Mouse (Mus musculus): Measurements from ENCODE around the gene Tet3.

Gene Tet3

GRCm38 (mm10) chr6:83475431-83475830 lies 16.5 kb upstream of the Tet3 start:
- no peak for DNase-seq

- no peak for DNase-seq
Measured at GRCm38 (mm10) chr6:83473240-83473639, 14.4 kb upstream of the Tet3 start.

DNA sequence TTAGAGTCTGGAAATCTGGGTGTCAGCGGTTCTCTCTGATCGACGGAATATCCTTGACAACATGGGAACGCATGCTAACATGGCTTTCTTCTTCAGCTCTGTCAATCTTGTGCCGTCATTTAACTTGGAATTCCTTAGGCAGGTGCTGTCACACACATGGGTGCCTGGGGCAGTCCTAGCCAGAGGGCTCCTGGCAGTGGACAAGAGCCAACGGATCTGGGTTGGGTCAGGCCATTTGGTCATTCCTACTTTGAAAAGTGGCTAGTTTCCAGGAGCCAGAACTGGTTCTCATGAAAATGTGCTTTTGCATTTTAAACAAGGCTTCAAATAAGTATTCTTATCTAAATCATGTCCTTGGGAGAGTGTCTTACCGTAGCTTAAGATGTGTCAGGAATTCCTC lies 12.9 kb upstream of the Tet3 start:
- no peak for DNase-seq

- no peak for DNase-seq
Measured at GRCm38 (mm10) chr6:83464011-83464410, 5.1 kb upstream of the Tet3 start.

GRCm38 (mm10) chr6:83456984-83457810 lies 1.7 kb downstream of the Tet3 start:
- no peak for DNase-seq

DNA sequence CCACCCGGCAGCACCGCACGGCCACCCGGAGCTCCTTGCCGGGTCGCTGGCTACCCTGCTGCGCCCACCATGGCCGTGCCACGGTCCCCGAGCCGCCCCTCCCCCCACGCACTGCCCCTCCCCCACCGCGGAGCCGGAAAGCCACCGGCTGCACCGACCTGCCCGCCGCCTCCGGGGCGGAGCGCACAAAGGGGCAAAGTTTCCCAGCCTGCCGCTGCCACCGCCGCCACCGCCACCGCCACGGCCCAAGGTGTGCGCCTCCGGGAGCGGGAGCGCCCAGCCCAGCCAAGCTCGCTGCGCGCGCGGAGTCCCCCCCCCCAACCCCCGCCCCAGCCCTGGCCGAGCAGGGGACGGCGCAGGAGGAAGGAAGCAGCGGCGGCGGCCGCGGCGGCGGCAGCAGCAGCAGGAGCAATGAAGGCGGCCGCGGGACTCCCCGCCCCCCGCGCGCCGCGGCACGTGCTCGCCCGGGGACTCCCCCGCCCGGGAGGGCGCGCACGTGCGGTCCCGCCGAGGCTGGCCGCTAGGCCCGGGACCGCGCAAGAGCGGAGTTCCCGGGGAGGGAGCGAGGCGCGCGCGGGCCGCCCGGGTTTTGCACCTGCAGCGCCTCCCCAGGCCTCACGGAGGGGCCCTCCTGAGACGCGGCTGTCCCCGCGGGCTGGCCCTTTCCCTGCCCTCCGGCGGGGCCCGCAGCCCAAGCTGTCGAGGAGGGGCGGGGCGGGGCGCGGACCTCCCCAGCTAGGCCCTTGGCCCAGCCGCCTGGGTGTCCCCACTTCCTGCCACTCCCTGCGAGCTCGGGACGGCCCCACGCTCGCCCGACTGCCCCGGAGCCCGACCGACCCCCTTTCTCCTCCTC lies 2.5 kb downstream of the Tet3 start:
- DNase-seq: peak; percentile 85

GRCm38 (mm10) chr6:83455328-83456130 lies 3.4 kb downstream of the Tet3 start:
- peak; percentile 83 for DNase-seq

- no peak for DNase-seq
Measured at GRCm38 (mm10) chr6:83453706-83454105, 5.2 kb downstream of the Tet3 start.

- DNase-seq: no peak
Measured at GRCm38 (mm10) chr6:83450451-83451303, 8.2 kb downstream of the Tet3 start.

DNA sequence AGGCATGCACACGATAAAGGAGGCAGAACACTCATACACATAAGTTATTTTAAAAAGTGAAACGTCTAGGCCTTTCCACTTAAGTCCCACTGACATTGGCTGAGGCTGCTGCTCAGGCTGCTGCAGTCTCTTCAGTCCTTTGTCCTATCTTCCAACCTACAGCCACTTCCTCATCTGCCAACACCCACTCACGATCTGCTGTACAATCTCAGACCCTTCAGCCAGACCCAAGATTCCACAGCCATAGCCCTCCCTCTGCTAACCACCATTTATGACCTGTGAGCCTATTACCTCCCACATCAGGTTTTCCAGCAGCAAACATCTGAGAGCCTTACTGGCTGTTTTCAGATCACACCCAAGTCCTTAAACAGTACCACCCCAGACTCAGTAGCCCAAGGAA lies 9.4 kb downstream of the Tet3 start:
- no peak for DNase-seq

GRCm38 (mm10) chr6:83448911-83449310 lies 10.0 kb downstream of the Tet3 start:
- peak; percentile 32 for DNase-seq

DNA sequence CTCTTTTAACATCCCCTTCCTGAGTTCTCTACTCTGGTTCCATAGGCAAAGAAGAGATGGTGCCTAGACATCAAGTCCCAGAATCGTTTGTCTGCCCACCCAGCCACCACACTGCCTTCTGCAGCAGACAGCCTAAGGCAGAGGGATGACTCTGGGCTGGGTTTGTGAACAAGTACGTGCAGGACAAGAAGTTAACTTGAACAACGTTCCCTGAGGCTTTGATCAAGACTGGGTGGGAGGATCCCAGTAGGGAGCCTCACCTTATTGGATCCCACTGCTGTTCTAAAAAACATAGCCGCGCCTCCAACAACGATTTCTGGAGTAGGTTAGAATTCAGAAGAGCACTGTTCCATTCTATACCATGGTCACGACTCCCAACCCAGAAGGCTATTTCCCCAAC lies 11.9 kb downstream of the Tet3 start:
- no peak for DNase-seq

DNA sequence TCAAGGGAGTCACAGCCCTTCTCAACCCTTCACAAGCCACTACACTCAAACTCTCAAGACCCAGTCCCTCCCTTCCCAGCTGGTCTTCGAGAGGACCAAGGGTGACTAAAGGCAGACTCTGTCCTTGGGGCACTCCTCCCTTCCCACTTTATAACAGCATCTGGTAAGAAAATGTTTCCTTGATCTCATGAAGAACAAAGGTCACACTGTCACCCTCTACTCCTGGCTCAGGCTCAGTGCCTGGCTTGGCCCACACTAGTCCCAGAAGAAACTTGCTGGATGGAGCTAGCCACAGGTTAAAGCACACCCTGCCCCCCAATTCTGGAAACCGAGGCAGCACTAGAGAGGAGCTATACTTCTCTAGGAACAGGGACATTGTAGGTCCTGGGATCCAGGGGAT lies 13.1 kb downstream of the Tet3 start:
- DNase-seq: no peak

- DNase-seq: no peak
Measured at GRCm38 (mm10) chr6:83443441-83444340, 15.2 kb downstream of the Tet3 start.

DNA sequence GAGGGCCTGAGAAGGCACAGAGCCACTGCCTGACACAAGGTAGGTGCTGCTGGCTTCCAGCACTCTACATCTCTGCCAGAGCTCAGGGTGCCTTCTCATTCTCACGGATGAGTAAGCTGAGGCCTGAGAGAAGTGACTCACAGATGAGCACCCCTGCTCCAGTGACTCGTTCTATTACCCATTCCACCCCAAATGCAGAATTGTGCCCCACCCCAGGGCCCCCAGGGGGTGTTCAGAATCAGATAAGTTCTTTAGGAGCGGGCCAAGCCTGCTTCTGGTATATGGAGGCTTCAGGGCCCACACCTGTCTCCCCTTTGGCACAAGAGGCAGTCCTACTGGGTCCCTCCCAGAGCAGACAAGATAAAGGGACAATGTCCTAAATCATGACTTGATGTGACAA lies 16.2 kb downstream of the Tet3 start:
- no peak for DNase-seq

DNA sequence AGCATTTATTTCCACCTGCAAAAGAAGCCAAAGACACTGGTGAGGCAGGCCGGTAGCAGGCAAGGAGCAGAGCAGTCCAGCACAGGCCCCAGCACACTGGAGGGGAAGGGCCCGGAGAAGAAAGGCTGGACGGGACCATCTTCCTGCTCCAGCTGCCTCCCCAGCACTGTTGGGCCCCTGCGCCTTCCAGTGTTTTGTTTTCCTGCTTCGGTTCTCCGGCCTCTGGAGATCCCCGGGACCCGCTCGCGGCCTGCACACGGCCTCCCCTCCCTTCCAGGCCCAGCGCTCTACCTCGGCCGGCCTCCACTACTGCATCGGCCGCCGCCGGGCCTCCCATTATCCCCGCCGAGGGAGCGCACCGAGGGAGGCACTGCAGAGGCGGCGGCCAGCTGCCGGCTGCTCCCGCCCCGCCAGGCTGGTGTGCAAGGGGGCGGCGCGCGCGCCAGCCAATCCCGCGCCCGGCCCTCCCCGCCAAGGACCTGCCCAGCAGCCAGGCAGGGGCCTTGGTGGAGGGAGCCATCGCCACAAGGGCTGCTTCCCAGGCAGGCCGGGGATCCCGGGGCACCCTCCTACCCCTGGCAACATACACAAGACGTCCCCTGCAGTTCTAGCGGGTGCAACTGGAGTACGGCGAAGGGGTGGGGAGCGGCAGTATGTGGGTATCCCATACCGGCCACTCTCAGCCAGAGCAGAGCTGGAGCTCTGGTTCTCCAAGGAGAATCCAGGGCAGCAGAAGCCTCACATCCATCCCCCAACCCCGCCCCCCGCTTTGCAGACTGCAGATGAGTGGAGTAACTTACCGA lies 17.4 kb downstream of the Tet3 start:
- DNase-seq: peak; percentile 88

GRCm38 (mm10) chr6:83440510-83441258 lies 18.2 kb downstream of the Tet3 start:
- peak; percentile 68 for DNase-seq

DNA sequence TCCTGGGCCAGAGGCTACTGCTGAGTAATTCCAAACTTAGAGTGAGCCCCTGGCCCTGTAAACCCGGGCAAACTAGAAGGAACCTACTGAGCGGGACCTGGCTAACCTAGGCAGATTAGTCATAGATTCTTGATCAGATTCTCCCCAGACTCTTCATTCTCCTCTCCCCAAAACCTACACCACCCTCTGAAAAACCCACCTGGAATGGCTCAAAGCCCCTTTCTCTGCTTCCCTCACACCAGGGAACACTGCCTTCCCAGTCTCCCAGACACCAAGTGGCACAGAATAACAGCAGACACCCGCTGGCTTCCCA lies 18.7 kb downstream of the Tet3 start:
- DNase-seq: no peak

DNA sequence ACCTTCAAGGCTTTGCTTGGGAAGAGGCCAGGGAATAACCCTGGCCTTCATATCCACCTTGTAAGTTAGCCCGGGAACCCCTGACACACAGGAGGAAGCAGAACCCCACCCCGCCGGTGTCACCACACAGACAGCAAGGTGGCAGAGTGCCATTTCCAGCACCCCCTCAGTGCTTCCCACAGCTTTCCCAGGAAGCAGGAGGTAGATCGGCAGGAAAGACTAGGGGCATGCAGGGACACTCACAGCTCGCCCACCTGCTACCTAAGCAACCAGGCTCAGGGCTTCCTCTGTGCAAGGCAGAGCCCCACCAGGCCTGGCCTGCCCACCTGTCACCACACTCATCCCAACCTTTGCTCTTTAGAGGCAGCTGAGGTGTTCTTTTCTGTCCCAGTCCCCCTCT lies 19.1 kb downstream of the Tet3 start:
- peak; percentile 19 for DNase-seq
